Mouse (Mus musculus): ENCODE results near the gene Atp1b2.

- TF ChIP-seq EP300 (IDR thresholded peaks at IDR 0.05; ENCODE audit: low read depth) (no peak), CTCF (IDR thresholded peaks at IDR 0.05; ENCODE audit: low read depth) (no peak)
Observed at GRCm38 (mm10) chr11:69554539-69555140, 51.1 kb downstream of the Atp1b2 start.
